Mouse (Mus musculus) inflammation-experienced regulatory T-cells (primary cell): ENCODE measurements around the gene Gm10190. TPM values are rescaled to one million over a fixed set of nuclear protein-coding genes. Genes with fewer than 3 reads are reported as not detected.

Experiments
- polyA plus RNA-seq, 2 experiments: library from polyadenylated mRNA; unstranded; fragments of 100-300 nt; shearing (Covaris generic); gene quantifications; one replicate each; pipeline ENCODE4 v1.2.1; 2017

Gene Gm10190
- not detected for polyA plus RNA-seq

GRCm38 (mm10) chr17:80372989-80373725, at the start of gene Gm10190:
TSS of gene Gm10190 (minus strand) at chr17:80373541.

Other genes starting within 250 kb of the Gm10190 start
- gene Galm, start 246.1 kb downstream of the Gm10190 start, polyA plus RNA-seq: 10 to 100 TPM; 30.0 to 55.2 TPM
- 100 to 1,000 TPM; 450 to 635 TPM for gene Srsf7, start 166.2 kb downstream of the Gm10190 start, polyA plus RNA-seq
- not detected for gene Ttc39d, start 166.1 kb downstream of the Gm10190 start, polyA plus RNA-seq
- gene Gemin6, start 149.1 kb downstream of the Gm10190 start, polyA plus RNA-seq: 10 to 100 TPM in 1 of 2 experiments, 1 to 10 TPM in 1; 10.0 to 22.7 TPM
- 1 to 10 TPM; 3.0 to 3.9 TPM for gene Morn2, start 83.3 kb downstream of the Gm10190 start, polyA plus RNA-seq
- 10 to 100 TPM; 27.1 to 29.8 TPM for gene Dhx57, start 83.1 kb downstream of the Gm10190 start, polyA plus RNA-seq
- 1 to 10 TPM; 1.3 to 1.4 TPM for gene Arhgef33, start 66.1 kb downstream of the Gm10190 start, polyA plus RNA-seq
- 10 to 100 TPM; 10.9 to 16.5 TPM for gene Sos1, start 106.9 kb upstream of the Gm10190 start, polyA plus RNA-seq
- 1 to 10 TPM in 1 of 2 experiments, under 1 TPM in 1; 0.51 to 1.1 TPM for gene Cdkl4, start 204.3 kb upstream of the Gm10190 start, polyA plus RNA-seq